Mouse (Mus musculus) thymus, postnatal 14 days (tissue): Measurements from ENCODE around the gene Ubtf.
A peak's percentile ranks its signal among the peaks of the same experiment; 100 is the strongest.

Source experiments
- DNase-seq: peaks from one replicate; pipeline ENCODE4 v3.0.0; 2021

The Ubtf gene

GRCm38 (mm10) chr11:102316572-102317297 lies 2.8 kb downstream of the Ubtf start:
- DNase-seq = peak; percentile 95

DNA sequence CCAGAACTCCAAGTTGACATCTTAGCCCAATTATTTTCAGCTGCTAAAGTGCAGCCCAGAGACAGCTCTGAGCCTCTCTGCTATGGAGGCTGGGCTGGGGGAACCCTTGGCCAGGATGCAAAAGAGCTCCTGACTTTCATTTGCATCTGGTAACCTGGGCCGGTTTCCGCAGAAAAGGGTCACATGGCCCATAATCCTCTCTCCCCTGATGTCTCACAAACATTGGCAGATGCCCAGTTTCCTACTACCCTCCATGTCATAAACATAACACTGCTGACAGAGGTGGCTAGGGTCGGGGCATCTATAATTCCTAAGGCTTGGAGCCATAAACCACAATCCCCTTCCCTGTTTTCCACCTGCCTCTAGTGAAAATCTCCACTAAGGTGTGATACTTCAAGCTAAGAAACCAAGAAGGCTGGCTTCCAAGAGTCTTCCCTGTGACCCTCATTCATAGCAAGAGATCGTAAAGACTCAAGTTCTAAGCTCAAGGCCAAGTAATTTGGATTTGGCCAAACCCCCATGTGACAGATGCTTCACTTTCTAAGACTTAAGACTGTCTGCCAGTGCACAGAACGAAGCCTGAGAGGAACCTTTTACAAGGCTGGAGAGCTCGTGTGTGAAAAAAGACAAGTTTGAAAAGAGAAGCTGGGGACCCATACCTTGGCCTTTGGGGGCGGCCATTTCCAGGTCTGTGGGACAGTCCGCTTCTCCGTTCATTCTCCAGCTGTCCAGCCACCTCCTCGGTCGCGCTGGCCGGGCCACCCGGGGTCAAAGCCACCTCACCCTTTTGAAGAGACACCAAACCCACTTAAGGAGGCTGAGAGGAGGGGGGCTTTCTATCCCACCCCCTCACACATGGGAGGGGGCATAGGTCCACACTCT lies 3.6 kb downstream of the Ubtf start:
- DNase-seq = peak; percentile 17

DNA sequence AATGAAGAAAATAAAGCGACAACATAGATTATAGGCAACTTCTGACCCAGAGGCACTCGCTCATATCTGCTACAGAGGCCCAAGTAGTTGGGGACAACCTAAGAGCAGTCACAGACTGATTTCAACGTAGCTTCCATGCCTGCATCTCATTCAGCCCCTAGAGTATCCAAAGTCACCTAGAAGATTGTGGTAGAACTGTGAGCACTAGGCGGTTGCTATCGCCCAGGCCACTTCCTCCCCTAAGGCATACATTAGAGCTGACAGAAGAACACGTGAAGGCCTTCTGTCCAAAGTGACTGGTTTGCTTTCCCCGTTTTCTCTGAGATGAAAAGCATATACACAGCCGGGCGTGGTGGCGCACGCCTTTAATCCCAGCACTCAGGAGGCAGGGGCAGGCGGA lies 5.2 kb downstream of the Ubtf start:
- no peak for DNase-seq

DNA sequence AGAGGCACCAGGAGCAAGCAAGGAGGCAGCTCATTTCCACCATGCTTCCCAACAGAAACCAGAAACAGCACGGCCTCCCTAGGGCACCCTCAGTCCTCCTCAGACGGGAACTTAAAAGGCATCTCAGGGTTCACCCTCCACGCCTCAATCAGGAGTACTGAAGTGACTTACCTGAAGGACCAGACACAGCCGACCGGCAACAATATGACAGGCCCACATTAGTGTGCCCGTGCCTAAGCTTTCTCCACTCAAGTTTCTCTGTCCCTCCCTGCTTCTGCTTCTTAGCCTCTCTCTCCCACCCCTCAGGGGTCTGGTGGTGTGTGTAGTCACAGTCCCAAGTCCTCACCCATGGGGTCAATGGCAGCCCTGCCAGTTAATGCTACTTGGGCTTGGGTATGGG lies 7.0 kb downstream of the Ubtf start:
- DNase-seq = no peak

GRCm38 (mm10) chr11:102311966-102312365 lies 7.6 kb downstream of the Ubtf start:
- no peak for DNase-seq

- DNase-seq = peak; percentile 14
These were observed 8.5 kb downstream of the Ubtf start for GRCm38 (mm10) chr11:102310768-102311695.

DNA sequence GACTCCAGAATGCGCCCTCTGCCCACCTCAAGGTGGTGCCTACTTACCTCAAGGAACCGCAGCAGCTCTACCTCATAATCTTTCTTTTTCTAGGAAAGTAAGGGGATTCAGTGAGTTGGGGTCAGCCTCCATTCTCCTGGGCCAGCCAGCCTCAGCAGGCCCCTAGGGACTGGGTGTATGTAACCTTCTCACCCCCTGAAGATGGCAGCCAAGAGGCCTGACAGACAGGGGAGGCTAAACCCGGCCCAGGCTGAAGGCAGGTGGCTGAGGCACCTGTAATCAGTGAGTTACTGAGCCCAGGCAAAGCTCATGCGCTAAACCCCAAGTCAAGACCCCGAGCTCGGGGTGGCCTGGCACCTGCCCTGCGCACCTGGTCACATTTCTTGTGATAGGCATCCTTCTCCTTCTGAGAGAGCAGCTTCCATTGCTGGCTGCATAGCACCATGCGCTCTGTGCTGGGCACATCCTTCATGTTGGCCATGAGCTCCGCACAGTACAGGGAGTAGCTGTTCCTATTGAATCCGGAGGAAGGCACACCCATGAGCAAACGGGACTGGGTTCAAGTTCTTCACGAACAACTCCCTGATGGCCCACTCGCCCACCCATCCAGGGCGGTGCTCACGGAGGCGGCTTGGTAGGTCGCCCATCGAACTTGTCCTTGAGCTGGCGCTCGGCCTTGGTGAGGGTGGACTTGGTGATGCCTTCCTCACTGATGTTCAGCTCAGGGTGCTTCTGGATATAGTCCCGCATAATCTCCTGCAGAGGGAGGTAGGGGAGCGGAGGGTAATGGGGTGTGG lies 9.5 kb downstream of the Ubtf start:
- peak; percentile 27 for DNase-seq

DNA sequence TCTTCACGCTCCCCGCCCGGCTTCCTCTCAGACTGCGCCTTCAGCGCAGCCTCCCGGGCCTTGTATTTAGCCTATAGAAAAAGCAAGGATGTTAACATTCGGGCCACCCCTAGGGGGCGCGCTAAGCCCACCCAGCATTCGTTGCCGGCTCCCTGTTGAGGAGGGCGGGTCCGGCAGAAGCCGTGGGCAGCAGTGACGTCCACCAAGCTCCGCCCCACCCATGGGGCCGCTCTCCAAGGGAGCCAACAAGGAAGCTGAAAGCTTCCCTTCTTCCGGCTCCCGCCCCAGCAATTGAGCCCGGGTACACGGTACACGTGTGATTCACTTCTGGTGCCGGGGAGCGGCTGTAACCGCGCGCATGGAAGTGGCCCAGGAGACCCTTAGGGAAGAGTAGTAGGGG lies 10.6 kb downstream of the Ubtf start:
- DNase-seq = peak; percentile 97

DNA sequence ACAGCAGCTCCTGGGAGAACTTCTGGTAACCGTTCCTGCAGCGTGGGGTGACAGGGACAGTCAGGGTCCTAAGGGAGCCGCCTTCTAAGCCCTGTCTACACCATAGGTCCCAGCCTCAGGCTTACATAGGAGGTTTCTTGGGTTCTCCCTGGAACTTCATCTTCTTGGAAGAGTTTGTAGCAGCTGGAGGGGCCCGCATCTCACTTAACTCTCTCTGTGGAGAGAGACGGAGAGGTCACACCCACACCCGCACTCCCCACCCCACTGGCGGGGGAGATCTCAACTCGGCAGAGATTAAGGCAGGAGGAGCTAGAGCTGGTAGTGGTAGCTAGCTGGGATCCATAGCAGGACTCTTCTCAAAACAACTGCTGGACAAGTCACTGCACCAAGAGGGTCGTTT lies 11.4 kb downstream of the Ubtf start:
- DNase-seq = no peak

DNA sequence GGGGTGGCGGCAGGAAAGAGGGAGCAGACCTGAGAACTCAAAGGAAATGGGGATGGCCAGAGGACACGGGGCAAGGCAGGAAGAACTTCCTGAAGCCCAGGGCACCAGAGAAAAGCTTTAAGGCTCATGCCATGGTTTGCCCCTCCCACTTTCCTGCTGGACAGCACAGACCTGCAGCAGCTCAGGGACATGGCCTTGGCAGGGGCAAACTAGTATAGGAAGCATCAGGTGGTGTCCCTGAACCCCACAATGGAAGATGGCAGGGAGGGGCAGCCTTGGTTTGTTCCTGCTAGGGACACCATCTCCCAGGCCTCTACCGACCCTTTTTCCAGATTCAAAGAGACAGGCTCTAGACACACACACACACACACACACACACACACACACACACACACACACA lies 14.2 kb downstream of the Ubtf start:
- no peak for DNase-seq

- DNase-seq = no peak
These were observed 15.4 kb downstream of the Ubtf start for GRCm38 (mm10) chr11:102304141-102304540.

DNA sequence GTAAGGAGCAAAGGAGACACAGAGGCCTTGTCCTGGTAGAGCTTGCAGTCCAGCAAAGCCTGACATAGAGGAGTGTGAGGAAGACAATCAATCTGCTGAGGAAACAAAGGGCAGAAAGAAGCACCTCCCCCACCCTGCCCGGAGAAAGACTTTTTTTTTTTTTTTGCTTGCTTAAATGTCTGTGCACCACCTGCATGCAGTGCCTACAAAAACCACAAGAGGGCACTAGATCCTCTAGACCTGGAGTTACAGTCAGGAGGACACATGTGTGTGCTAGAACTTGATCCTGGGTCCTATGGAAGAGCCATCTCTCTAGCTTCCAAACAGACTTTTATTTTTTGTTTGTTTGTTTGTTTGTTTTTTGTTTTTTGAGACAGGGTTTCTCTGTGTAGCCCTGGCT lies 19.7 kb downstream of the Ubtf start:
- DNase-seq = peak; percentile 84

- no peak for DNase-seq
These were observed 21.7 kb downstream of the Ubtf start for GRCm38 (mm10) chr11:102297577-102298556.

DNA sequence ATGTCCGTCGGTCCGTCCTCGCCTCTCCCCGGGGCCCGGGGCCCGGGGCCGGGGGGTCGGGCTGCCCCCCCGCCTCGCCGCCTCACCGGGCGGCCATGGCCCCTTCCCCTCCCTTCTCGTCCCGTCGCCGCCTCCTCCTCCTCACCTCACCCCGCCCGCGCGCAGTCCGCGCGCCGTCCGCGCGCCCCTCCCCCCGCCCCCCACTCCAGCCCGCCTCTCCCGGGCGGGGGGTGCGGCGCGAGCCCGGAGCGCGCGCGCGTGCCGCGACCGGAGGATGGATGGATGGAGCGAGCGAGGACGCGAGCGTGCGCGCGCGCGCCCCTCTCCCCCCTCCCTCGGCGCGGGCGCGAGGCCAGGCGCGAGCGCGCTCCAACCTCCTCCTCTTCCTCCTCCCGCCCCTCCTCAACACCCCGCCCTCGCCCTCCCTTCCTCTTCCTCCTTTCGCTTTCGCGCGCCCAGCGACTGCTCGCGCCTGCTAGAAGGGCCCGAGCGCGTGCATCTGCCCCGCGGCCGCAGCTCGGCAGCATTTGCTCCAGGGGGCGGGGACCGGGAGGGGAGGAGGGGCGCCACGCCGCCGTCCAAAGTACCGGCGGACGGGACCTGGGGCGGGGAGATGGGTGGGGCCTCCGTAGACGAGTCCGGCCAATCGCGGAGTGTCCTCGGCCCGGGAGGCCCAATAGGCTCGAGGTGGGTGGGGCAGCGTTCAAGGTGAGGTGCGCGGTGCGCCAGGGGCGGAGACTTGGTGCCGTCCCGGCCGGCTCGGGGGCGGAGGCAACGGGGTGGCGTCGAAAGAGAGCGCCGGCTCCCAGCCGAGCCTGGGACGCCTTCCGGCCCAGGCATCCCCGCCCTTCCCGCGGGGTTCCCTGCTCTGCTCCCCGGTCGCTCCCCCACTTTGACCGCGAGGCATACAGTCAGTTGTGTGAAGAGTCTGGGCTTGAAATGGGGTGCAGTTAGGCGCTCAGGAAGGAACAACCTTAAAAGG lies 22.8 kb downstream of the Ubtf start, which contains the start of gene Atxn7l3:
TSS of gene Atxn7l3 (minus strand) at position 141 of the 982 bp plus-strand sequence.
- DNase-seq = peak; percentile 100

GRCm38 (mm10) chr11:102295598-102296471 lies 23.7 kb downstream of the Ubtf start:
- peak; percentile 85 for DNase-seq

GRCm38 (mm10) chr11:102294887-102295597 lies 24.5 kb downstream of the Ubtf start:
- DNase-seq = peak; percentile 80

GRCm38 (mm10) chr11:102294416-102294815 lies 25.1 kb downstream of the Ubtf start:
- DNase-seq = no peak

DNA sequence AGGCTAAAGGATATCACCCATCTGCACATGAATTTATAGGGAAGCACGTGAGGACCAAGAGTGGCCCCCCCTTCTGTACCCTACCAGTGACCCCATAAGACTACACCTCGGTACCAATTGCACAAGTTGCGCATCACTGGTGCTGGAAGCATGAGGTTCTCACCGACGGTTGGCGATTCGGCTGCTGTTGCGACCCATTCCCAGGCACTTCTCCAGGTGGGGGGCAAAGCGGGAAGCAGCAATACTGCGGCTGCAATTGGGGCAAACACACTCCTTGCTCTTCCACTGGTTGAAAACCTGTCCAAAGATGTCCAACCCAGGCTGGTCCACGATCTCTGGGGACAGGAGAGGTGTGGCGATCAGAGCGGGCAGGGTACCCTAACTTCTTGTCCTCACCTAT lies 25.6 kb downstream of the Ubtf start:
- DNase-seq = no peak
